Comparison of ENCODE assay signal across 13 mouse cellular contexts in the genomic region with DNA sequence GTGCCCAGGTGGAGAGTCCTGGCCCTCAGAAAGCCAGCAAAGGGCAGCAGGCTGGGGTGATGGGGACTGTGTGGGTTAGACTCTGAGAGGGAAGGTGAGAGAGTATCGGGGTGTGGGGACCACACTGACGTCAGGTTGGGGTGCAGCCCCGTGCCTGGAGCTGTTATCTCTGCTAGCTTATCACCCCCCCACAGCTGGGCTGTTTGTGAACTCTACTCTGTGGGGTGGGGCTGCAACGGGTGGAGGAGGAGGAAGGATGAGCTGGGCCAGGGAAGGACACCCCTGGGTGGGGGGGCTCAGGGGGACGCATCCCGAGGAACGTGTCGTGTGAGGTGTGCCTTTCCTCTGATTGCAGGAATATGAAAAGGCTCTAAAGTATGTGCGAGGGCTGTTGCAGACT. TPM values are rescaled to one million over a fixed set of nuclear protein-coding genes. Genes with fewer than 3 reads are reported as not detected.
DNase-seq lines count a peak whose midpoint lies in the region; ATAC-seq lines count a peak whose summit lies in the region.
"Had no signal": no experiment of that assay in that cellular context is flagged by ENCODE, and none has a peak within 500 bp of the region (broad histone marks: within the 10 kb centered on the region; RNA-seq: fewer than 3 reads in every experiment).

No protein-coding gene starts in this region.

- peaks cover 33% of the 10 kb centered on the region for H3K36me3 ChIP-seq in kidney, embryonic 14.5 days (ENCODE audit: control insufficient read depth, insufficient read depth, low read length)

- WGBS in kidney, embryonic 14.5 days: 84% methylated on average over 9 of the region's 9 CpGs

- peaks cover 38% of the 10 kb centered on the region for H3K4me1 ChIP-seq in kidney, embryonic 14.5 days (ENCODE audit: control insufficient read depth, insufficient read depth, low read length)
- peaks cover 10% of the 10 kb centered on the region for H3K4me1 ChIP-seq in brown adipose tissue, adult 24 weeks (ENCODE audit: control insufficient read depth, insufficient read depth, insufficient read length, low read length)

- no peaks in the 10 kb centered on the region for H3K27me3 ChIP-seq in kidney, embryonic 14.5 days (ENCODE audit: control insufficient read depth, insufficient read depth, low read length)

- H3K27ac ChIP-seq in kidney, embryonic 14.5 days (ENCODE audit: low read depth, low read length): peak overlapping the region; percentile 90; the same call in 1 of the 2 replicates
- H3K27ac ChIP-seq in brown adipose tissue, adult 24 weeks (replicated peaks; ENCODE audit: low read depth, low read length): peak overlapping the region; percentile 86
- H3K27ac ChIP-seq: macrophage had no signal

- H3K4me3 ChIP-seq in kidney, embryonic 14.5 days (ENCODE audit: low read length): no peak overlapping the region
- H3K4me3 ChIP-seq in brown adipose tissue, adult 24 weeks (ENCODE audit: insufficient read depth, low read depth, low read length): 0 out of 2 replicates have a peak overlapping the region, but pooled peaks have one; percentile 23
- H3K4me3 ChIP-seq: myocyte had no signal

- no peak for ATAC-seq in kidney, embryonic 14.5 days (ENCODE audit: low FRiP score, low TSS enrichment)
- peak; percentile 64 for ATAC-seq in erythroid progenitor cell, adult 5-6 weeks (replicated peaks; ENCODE audit: low FRiP score, poor library complexity, severe bottlenecking)
- peak; percentile 40 for ATAC-seq in megakaryocyte-erythroid progenitor cell, adult 5-6 weeks (replicated peaks; ENCODE audit: low FRiP score, low TSS enrichment, poor library complexity, severe bottlenecking)

- H3K4me2 ChIP-seq in kidney, embryonic 14.5 days (replicated peaks; ENCODE audit: low read depth, low read length): no peak overlapping the region

- no peak overlapping the region for H3K9ac ChIP-seq in kidney, embryonic 14.5 days (ENCODE audit: low read depth, low read length)

- DNase-seq in kidney, postnatal 4 days: no peak
- DNase-seq in testis, postnatal 10 days (ENCODE audit: low spot score): no peak
- no peak for DNase-seq in adrenal gland, adult 8-10 months
- DNase-seq: adrenal gland, postnatal 14 days; cerebellum, postnatal 36 days; gastrocnemius, postnatal 10 days; right cerebral cortex, adult 18-20 months had no signal

- H3K9me3 ChIP-seq in kidney, embryonic 14.5 days (ENCODE audit: control insufficient read depth, low read length): no peaks in the 10 kb centered on the region

RNA-seq across cellular contexts. Expression of a gene that starts 1.2 kb away (rescaled TPM):
- polyA plus RNA-seq in kidney, embryonic 14.5 days (2014; fragmentation: Nextera tagmentation; extraction: Ambion mirVana): 1.5 and 1.7 TPM in 2 replicates
- polyA plus RNA-seq in brown adipose tissue, adult 24 weeks (2012; ENCODE audit: insufficient read depth, insufficient read length, missing spikeins): 4.6 and 10.2 TPM in 2 replicates
- 8.3 and 13.0 TPM in 2 replicates for total RNA-seq in erythroid progenitor cell, adult 5-6 weeks (2015; ENCODE audit: low replicate concordance)
- 4.2 and 4.5 TPM in 2 replicates for total RNA-seq in erythroid progenitor cell, adult 5-6 weeks (2017; ENCODE audit: low replicate concordance)
- total RNA-seq in megakaryocyte-erythroid progenitor cell, adult 5-6 weeks (2014; fragmentation: Nextera tagmentation): 0.13 TPM in 1 of 2 replicates, not detected in the other
- not detected in 2 replicates for total RNA-seq in megakaryocyte-erythroid progenitor cell, adult 5-6 weeks (2017)
- 10 to 100 TPM in 3 of 4 experiments, 1 to 10 TPM in 1; 9.5 to 13.7 (median 12.1) TPM for total RNA-seq in adrenal gland, adult 8-10 months (2022)
- polyA plus RNA-seq: macrophage had no signal

RNA-seq across cellular contexts. Expression of a gene that starts 12.1 kb away (rescaled TPM):
- polyA plus RNA-seq in kidney, embryonic 14.5 days (2014; fragmentation: Nextera tagmentation; extraction: Ambion mirVana): 333 and 398 TPM in 2 replicates
- 128 and 153 TPM in 2 replicates for polyA plus RNA-seq in brown adipose tissue, adult 24 weeks (2012; ENCODE audit: insufficient read depth, insufficient read length, missing spikeins)
- 149 and 151 TPM in 2 replicates for total RNA-seq in erythroid progenitor cell, adult 5-6 weeks (2015; ENCODE audit: low replicate concordance)
- 75.7 and 75.9 TPM in 2 replicates for total RNA-seq in erythroid progenitor cell, adult 5-6 weeks (2017; ENCODE audit: low replicate concordance)
- total RNA-seq in megakaryocyte-erythroid progenitor cell, adult 5-6 weeks (2014; fragmentation: Nextera tagmentation): 160 and 187 TPM in 2 replicates
- total RNA-seq in megakaryocyte-erythroid progenitor cell, adult 5-6 weeks (2017): 61.1 and 71.8 TPM in 2 replicates
- total RNA-seq in adrenal gland, adult 8-10 months (2022): 100 to 1,000 TPM; 210 to 255 (median 217) TPM

RNA-seq across cellular contexts. Expression of a gene that starts 21.6 kb away (rescaled TPM):
- 28.5 and 41.4 TPM in 2 replicates for polyA plus RNA-seq in kidney, embryonic 14.5 days (2014; fragmentation: Nextera tagmentation; extraction: Ambion mirVana)
- polyA plus RNA-seq in brown adipose tissue, adult 24 weeks (2012; ENCODE audit: insufficient read depth, insufficient read length, missing spikeins): 15.4 and 16.0 TPM in 2 replicates
- 9.7 and 10.1 TPM in 2 replicates for total RNA-seq in erythroid progenitor cell, adult 5-6 weeks (2015; ENCODE audit: low replicate concordance)
- 6.0 and 12.1 TPM in 2 replicates for total RNA-seq in erythroid progenitor cell, adult 5-6 weeks (2017; ENCODE audit: low replicate concordance)
- 19.8 and 22.1 TPM in 2 replicates for total RNA-seq in megakaryocyte-erythroid progenitor cell, adult 5-6 weeks (2014; fragmentation: Nextera tagmentation)
- 19.0 and 22.1 TPM in 2 replicates for total RNA-seq in megakaryocyte-erythroid progenitor cell, adult 5-6 weeks (2017)
- 10 to 100 TPM; 68.6 to 74.5 (median 72.1) TPM for total RNA-seq in adrenal gland, adult 8-10 months (2022)

RNA-seq across cellular contexts. Expression of a gene that starts 22.6 kb away (rescaled TPM):
- polyA plus RNA-seq in kidney, embryonic 14.5 days (2014; fragmentation: Nextera tagmentation; extraction: Ambion mirVana): 80.6 and 93.2 TPM in 2 replicates
- polyA plus RNA-seq in brown adipose tissue, adult 24 weeks (2012; ENCODE audit: insufficient read depth, insufficient read length, missing spikeins): 76.0 and 101 TPM in 2 replicates
- total RNA-seq in erythroid progenitor cell, adult 5-6 weeks (2015; ENCODE audit: low replicate concordance): 40.7 and 52.3 TPM in 2 replicates
- total RNA-seq in erythroid progenitor cell, adult 5-6 weeks (2017; ENCODE audit: low replicate concordance): 5.4 and 20.0 TPM in 2 replicates
- total RNA-seq in megakaryocyte-erythroid progenitor cell, adult 5-6 weeks (2014; fragmentation: Nextera tagmentation): 67.3 and 75.0 TPM in 2 replicates
- 18.8 and 21.6 TPM in 2 replicates for total RNA-seq in megakaryocyte-erythroid progenitor cell, adult 5-6 weeks (2017)
- total RNA-seq in adrenal gland, adult 8-10 months (2022): 10 to 100 TPM; 77.8 to 96.8 (median 83.5) TPM

RNA-seq across cellular contexts. Expression of a gene that starts 57.3 kb away (rescaled TPM):
- 85.0 and 86.7 TPM in 2 replicates for polyA plus RNA-seq in kidney, embryonic 14.5 days (2014; fragmentation: Nextera tagmentation; extraction: Ambion mirVana)
- 13.4 and 14.6 TPM in 2 replicates for polyA plus RNA-seq in brown adipose tissue, adult 24 weeks (2012; ENCODE audit: insufficient read depth, insufficient read length, missing spikeins)
- total RNA-seq in erythroid progenitor cell, adult 5-6 weeks (2015; ENCODE audit: low replicate concordance): 16.9 and 28.5 TPM in 2 replicates
- 0.15 and 0.39 TPM in 2 replicates for total RNA-seq in erythroid progenitor cell, adult 5-6 weeks (2017; ENCODE audit: low replicate concordance)
- total RNA-seq in megakaryocyte-erythroid progenitor cell, adult 5-6 weeks (2014; fragmentation: Nextera tagmentation): 12.1 and 17.4 TPM in 2 replicates
- 1.5 and 5.4 TPM in 2 replicates for total RNA-seq in megakaryocyte-erythroid progenitor cell, adult 5-6 weeks (2017)
- 10 to 100 TPM; 30.5 to 53.5 (median 41.9) TPM for total RNA-seq in adrenal gland, adult 8-10 months (2022)

Comparison
In these comparisons a context has a peak if more than half of its experiments do, and no peak if none do; other contexts are left out.
1. RNA of a gene that starts 1.2 kb away (total RNA-seq): 4.2 to 13.0 TPM in erythroid progenitor cell, adult 5-6 weeks and 9.5 to 13.7 TPM in adrenal gland, adult 8-10 months; 0.13 TPM in megakaryocyte-erythroid progenitor cell, adult 5-6 weeks; every median in the first group is over 4 times any median in the second.